10 mouse cellular contexts compared by ENCODE assay signal in the genomic region with DNA sequence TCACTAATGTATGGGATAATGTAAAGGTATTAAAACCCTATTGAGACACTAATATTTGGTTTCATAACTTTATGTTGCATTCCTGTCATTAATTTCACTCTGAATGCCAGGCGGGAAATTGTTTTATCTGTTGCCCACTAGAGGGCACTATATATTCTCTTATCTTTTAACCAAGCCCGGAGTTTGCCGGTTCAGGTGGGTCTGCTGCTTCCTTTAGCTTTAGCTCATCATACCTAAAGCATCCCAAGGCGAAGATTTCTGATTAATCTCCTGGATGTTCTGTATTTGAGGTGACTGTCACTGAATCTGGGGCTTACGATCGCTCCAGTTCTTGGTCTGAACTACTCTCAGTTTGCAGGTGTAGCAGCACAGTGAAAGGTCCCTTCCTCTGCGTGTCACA. TPM values are rescaled to one million over a fixed set of nuclear protein-coding genes. Genes with fewer than 3 reads are reported as not detected.
DNase-seq lines count a peak whose midpoint lies in the region; ATAC-seq and TF ChIP-seq lines count a peak whose summit lies in the region.
"Had no signal": no experiment of that assay in that cellular context is flagged by ENCODE, and none has a peak within 500 bp of the region (broad histone marks: within the 10 kb centered on the region; RNA-seq: fewer than 3 reads in every experiment).

No protein-coding gene starts in this region.

- 26% methylated on average over 7 of the region's 7 CpGs for WGBS in heart, embryonic 14.5 days
- WGBS in heart, embryonic 10.5 days: 34% methylated on average over 7 of the region's 7 CpGs
- 7% methylated on average over 7 of the region's 7 CpGs for WGBS in thymus, adult 2 months
- WGBS in forebrain, postnatal 0 days: 29% methylated on average over 7 of the region's 7 CpGs

- H3K9ac ChIP-seq in heart, embryonic 14.5 days (ENCODE audit: low read length): no peak overlapping the region
- H3K9ac ChIP-seq in forebrain, postnatal 0 days: no peak overlapping the region
- H3K9ac ChIP-seq: neural tube, embryonic 13.5 days had no signal

- DNase-seq in heart, embryonic 10.5 days (ENCODE audit: low spot score): no peak
- peak; percentile 42 for DNase-seq in thymus, postnatal 4 days
- DNase-seq in thymus, adult 2 months: no peak
- peak; percentile 79 for DNase-seq in forebrain, postnatal 0 days
- DNase-seq in retina, postnatal 1 day: peak; percentile 57
- no peak for DNase-seq in layer of hippocampus, postnatal 10 days (ENCODE audit: low spot score in 2 of 2)
- DNase-seq in layer of hippocampus, postnatal 25 days (ENCODE audit: extremely low spot score in 1 of 2, low spot score in 1 of 2): no peak

- no peaks in the 10 kb centered on the region for H3K27me3 ChIP-seq in heart, embryonic 14.5 days (ENCODE audit: control insufficient read depth, insufficient read depth, low read length)
- no peaks in the 10 kb centered on the region for H3K27me3 ChIP-seq in heart, embryonic 10.5 days (ENCODE audit: insufficient read depth, poor library complexity, severe bottlenecking)
- H3K27me3 ChIP-seq in thymus, adult 2 months (ENCODE audit: control insufficient read depth, insufficient read depth, low read length): no peaks in the 10 kb centered on the region
- no peaks in the 10 kb centered on the region for H3K27me3 ChIP-seq in forebrain, postnatal 0 days (ENCODE audit: insufficient read depth, low read length)

- H3K9me3 ChIP-seq in heart, embryonic 14.5 days (ENCODE audit: control insufficient read depth, low read length): no peaks in the 10 kb centered on the region
- no peaks in the 10 kb centered on the region for H3K9me3 ChIP-seq in heart, embryonic 10.5 days
- H3K9me3 ChIP-seq in forebrain, postnatal 0 days (ENCODE audit: low read length): no peaks in the 10 kb centered on the region
- H3K9me3 ChIP-seq: neural tube, embryonic 13.5 days had no signal

- no peaks in the 10 kb centered on the region for H3K36me3 ChIP-seq in heart, embryonic 14.5 days (ENCODE audit: control insufficient read depth, insufficient read depth, low read length)
- no peaks in the 10 kb centered on the region for H3K36me3 ChIP-seq in heart, embryonic 10.5 days
- H3K36me3 ChIP-seq in thymus, adult 2 months (ENCODE audit: control insufficient read depth, insufficient read depth, low read length): no peaks in the 10 kb centered on the region
- H3K36me3 ChIP-seq in forebrain, postnatal 0 days (ENCODE audit: insufficient read depth): no peaks in the 10 kb centered on the region
- H3K36me3 ChIP-seq: neural tube, embryonic 13.5 days had no signal

- H3K27ac ChIP-seq in heart, embryonic 14.5 days (replicated peaks in 1 of 2; ENCODE audit: control insufficient read depth in 1 of 2, insufficient read depth in 1 of 2, low read depth in 2 of 2, low read length in 2 of 2): no peak overlapping the region
- no peak overlapping the region for H3K27ac ChIP-seq in heart, embryonic 10.5 days
- H3K27ac ChIP-seq in thymus, adult 2 months (ENCODE audit: control insufficient read depth, insufficient read depth, low read length): no peak overlapping the region
- H3K27ac ChIP-seq in forebrain, postnatal 0 days (ENCODE audit: low read depth, low read length): no peak overlapping the region
- H3K27ac ChIP-seq: neural tube, embryonic 13.5 days had no signal

- no peak for TF ChIP-seq POLR2A in thymus, adult 2 months (IDR thresholded peaks at IDR 0.05; ENCODE audit: control insufficient read depth, extremely low read depth, insufficient read depth, low read length, poor library complexity)

- H3K4me3 ChIP-seq in heart, embryonic 14.5 days (ENCODE audit: control insufficient read depth in 1 of 2, insufficient read depth in 1 of 2, low read depth in 1 of 2, low read length in 2 of 2): no peak overlapping the region
- no peak overlapping the region for H3K4me3 ChIP-seq in heart, embryonic 10.5 days
- no peak overlapping the region for H3K4me3 ChIP-seq in thymus, adult 2 months (ENCODE audit: control insufficient read depth, insufficient read depth, low read length)
- H3K4me3 ChIP-seq in forebrain, postnatal 0 days (ENCODE audit: low read depth, low read length): no peak overlapping the region
- H3K4me3 ChIP-seq: neural tube, embryonic 13.5 days had no signal

- 0 out of 2 replicates have a peak overlapping the region, but pooled peaks have one; percentile 6 for H3K4me2 ChIP-seq in heart, embryonic 14.5 days (ENCODE audit: low read length)
- H3K4me2 ChIP-seq in forebrain, postnatal 0 days (ENCODE audit: low read depth): no peak overlapping the region
- H3K4me2 ChIP-seq: neural tube, embryonic 13.5 days had no signal

- peaks cover 3 to 8% of the 10 kb centered on the region in 2 experiments; a peak in 2 of 4 replicates for H3K4me1 ChIP-seq in heart, embryonic 14.5 days (ENCODE audit: control insufficient read depth in 2 of 2, insufficient read depth in 2 of 2, low read length in 2 of 2)
- peaks cover 19% of the 10 kb centered on the region for H3K4me1 ChIP-seq in heart, embryonic 10.5 days
- H3K4me1 ChIP-seq in thymus, adult 2 months (replicated peaks; ENCODE audit: control insufficient read depth, insufficient read depth, low read length): peaks cover 10% of the 10 kb centered on the region
- no peaks in the 10 kb centered on the region for H3K4me1 ChIP-seq in forebrain, postnatal 0 days (ENCODE audit: insufficient read depth)

- no peak for ATAC-seq in heart, embryonic 14.5 days (ENCODE audit: insufficient number of reproducible peaks, insufficient read depth, low FRiP score, low read depth)
- ATAC-seq in forebrain, postnatal 0 days: peak; percentile 55; the same call in 1 of the 2 replicates

- TF ChIP-seq CTCF in thymus, adult 2 months (IDR thresholded peaks at IDR 0.05; ENCODE audit: borderline replicate concordance, control insufficient read depth, extremely low read depth, insufficient read depth, low read length, poor library complexity): no peak
- peak; percentile 72 for TF ChIP-seq CTCF in forebrain, postnatal 0 days (IDR thresholded peaks at IDR 0.05; ENCODE audit: low read depth)

RNA-seq across cellular contexts. Expression of a gene that starts 20.6 kb away (rescaled TPM):
- polyA plus RNA-seq in heart, embryonic 14.5 days (2014; fragmentation: Nextera tagmentation; extraction: Ambion mirVana): 20.3 and 22.6 TPM in 2 replicates
- 18.0 and 22.4 TPM in 2 replicates for polyA plus RNA-seq in heart, embryonic 10.5 days (2016; fragmentation: Nextera tagmentation; extraction: Ambion mirVana)
- polyA plus RNA-seq in thymus, adult 2 months (2012; rRNA removed): 15.6 and 21.0 TPM in 2 replicates
- total RNA-seq in forebrain, postnatal 0 days (2014; rRNA removed): 30.7 and 35.5 TPM in 2 replicates
- 9.0 and 10.3 TPM in 2 replicates for polyA plus RNA-seq in forebrain, postnatal 0 days (2015; fragmentation: Nextera tagmentation; extraction: Ambion mirVana)
- 10 to 100 TPM; 23.4 to 24.7 TPM for total RNA-seq in layer of hippocampus, postnatal 10 days (2021)
- total RNA-seq in layer of hippocampus, postnatal 25 days (2021): 10 to 100 TPM; 22.5 to 24.2 TPM

RNA-seq across cellular contexts. Expression of a gene that starts 24.6 kb away (rescaled TPM):
- 58.5 and 60.4 TPM in 2 replicates for polyA plus RNA-seq in heart, embryonic 14.5 days (2014; fragmentation: Nextera tagmentation; extraction: Ambion mirVana)
- 42.9 and 76.4 TPM in 2 replicates for polyA plus RNA-seq in heart, embryonic 10.5 days (2016; fragmentation: Nextera tagmentation; extraction: Ambion mirVana)
- polyA plus RNA-seq in thymus, adult 2 months (2012; rRNA removed): 0.65 TPM in 1 of 2 replicates, not detected in the other
- total RNA-seq in forebrain, postnatal 0 days (2014; rRNA removed): 2.0 and 10.5 TPM in 2 replicates
- 3.0 and 12.2 TPM in 2 replicates for polyA plus RNA-seq in forebrain, postnatal 0 days (2015; fragmentation: Nextera tagmentation; extraction: Ambion mirVana)
- total RNA-seq in layer of hippocampus, postnatal 10 days (2021): 1 to 10 TPM; 1.4 to 1.6 TPM
- 1 to 10 TPM in 1 of 2 experiments, under 1 TPM in 1; 0.99 to 2.2 TPM for total RNA-seq in layer of hippocampus, postnatal 25 days (2021)
- polyA plus RNA-seq: intestine, embryonic 14.5 days had no signal

Comparison
In these comparisons a context has a peak if more than half of its experiments do, and no peak if none do; other contexts are left out.
1. DNase-seq: peak in thymus, postnatal 4 days (single experiment), forebrain, postnatal 0 days (single experiment) and retina, postnatal 1 day (single experiment); none in heart, embryonic 10.5 days (single experiment), thymus, adult 2 months (single experiment), layer of hippocampus, postnatal 10 days (0 of 2) and layer of hippocampus, postnatal 25 days (0 of 2).